In the genomic region with DNA sequence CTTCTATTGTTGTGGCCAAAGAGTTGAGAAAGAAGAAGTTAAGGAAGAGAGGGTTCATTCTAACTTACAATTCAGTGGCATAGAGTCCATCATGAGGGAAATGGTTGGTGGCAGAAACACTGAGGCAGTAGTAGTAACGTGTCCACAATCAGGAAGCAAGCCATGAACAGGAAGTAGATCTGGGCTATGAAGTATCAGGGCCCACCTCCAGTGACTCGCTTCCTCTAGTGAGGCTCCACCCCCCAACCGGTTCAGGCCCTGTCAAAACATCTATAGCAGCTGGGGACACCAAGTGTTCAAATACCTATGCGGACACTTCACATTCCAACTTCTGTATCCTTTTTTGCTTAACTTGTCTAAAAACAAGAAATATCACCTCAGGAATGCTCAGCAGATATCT, we compare ENCODE assay signal across 20 mouse cellular contexts. TPM values are rescaled to one million over a fixed set of nuclear protein-coding genes. Genes with fewer than 3 reads are reported as not detected.
A peak's percentile ranks its signal among the peaks of the same experiment; 100 is the strongest.
DNase-seq lines count a peak whose midpoint lies in the region; TF ChIP-seq lines count a peak whose summit lies in the region.
"Had no signal": no experiment of that assay in that cellular context is flagged by ENCODE, and none has a peak within 500 bp of the region (broad histone marks: within the 10 kb centered on the region; RNA-seq: fewer than 3 reads in every experiment).

No protein-coding gene starts in this region.

- TF ChIP-seq EP300 in MEL (IDR thresholded peaks at IDR 0.05; ENCODE audit: low read depth in 1 of 2, low read length in 2 of 2), result peak; percentile 40 to 57

- no peaks in the 10 kb centered on the region for H3K27me3 ChIP-seq in MEL (ENCODE audit: control insufficient read depth in 1 of 2, insufficient read depth in 2 of 2, low read length in 2 of 2)
- H3K27me3 ChIP-seq: embryonic facial prominence, embryonic 15.5 days; heart, embryonic 15.5 days; Patski had no signal

- TF ChIP-seq CTCF in gastrocnemius, adult 2 months (IDR thresholded peaks at IDR 0.05), result no peak
- no peak for TF ChIP-seq CTCF in MEL (IDR thresholded peaks at IDR 0.05 in 2 of 3, conservative IDR thresholded peaks at IDR 0.05 in 1 of 3; ENCODE audit: control insufficient read depth in 1 of 3, insufficient read depth in 1 of 3, low read depth in 2 of 3, low read length in 3 of 3, poor library complexity in 1 of 3, severe bottlenecking in 1 of 3)

- no peaks in the 10 kb centered on the region for H3K79me2 ChIP-seq in MEL (ENCODE audit: control insufficient read depth, insufficient read depth, low read length, poor library complexity)

- no peak overlapping the region for H3K9ac ChIP-seq in MEL (ENCODE audit: control insufficient read depth, low read depth, low read length, poor library complexity, severe bottlenecking)
- H3K9ac ChIP-seq: embryonic facial prominence, embryonic 15.5 days; heart, embryonic 15.5 days; hindbrain, embryonic 14.5 days had no signal

- H3K9me3 ChIP-seq in MEL (replicated peaks; ENCODE audit: insufficient read depth, low read length), result no peaks in the 10 kb centered on the region
- H3K9me3 ChIP-seq: embryonic facial prominence, embryonic 15.5 days; forebrain, embryonic 10.5 days; heart, embryonic 15.5 days; hindbrain, embryonic 10.5 days had no signal

- H3K4me3 ChIP-seq in gastrocnemius, adult 2 months, result no peak overlapping the region
- peak overlapping the region in 1 of 2 experiments; percentile 11; a peak in 2 of 4 replicates for H3K4me3 ChIP-seq in MEL (ENCODE audit: control insufficient read depth in 1 of 2, insufficient read depth in 1 of 2, low read depth in 2 of 2, low read length in 2 of 2)
- H3K4me3 ChIP-seq: embryonic facial prominence, embryonic 15.5 days; erythroblast, embryonic 14.5 days; forebrain, embryonic 10.5 days; heart, adult 2 months; heart, embryonic 15.5 days; hindbrain, embryonic 10.5 days had no signal

- TF ChIP-seq POLR2A in MEL (IDR thresholded peaks at IDR 0.05; ENCODE audit: control insufficient read depth in 1 of 2, insufficient read depth in 1 of 2, low read depth in 1 of 2, low read length in 2 of 2, poor library complexity in 1 of 2), result peak in 1 of 2 experiments; percentile 62; a peak in 2 of 4 replicates

- intact Hi-C loops in gastrocnemius, adult 2 months (cut with DNase I), result no loop called here

- no peak for TF ChIP-seq RAD21 in MEL (IDR thresholded peaks at IDR 0.05; ENCODE audit: low read depth, low read length)

- no peak for DNase-seq in gastrocnemius, adult 2 months
- no peak for DNase-seq in gastrocnemius, postnatal 25 days
- DNase-seq in 416B (ENCODE audit: low read depth) (peak; percentile 67), MEL (ENCODE audit: low read depth, low spot score) (peak; percentile 86)
- DNase-seq in induced T-regulatory cell, adult 2 months (ENCODE audit: low read depth), result peak; percentile 32
- DNase-seq in testis, postnatal 14 days (ENCODE audit: low spot score), result no peak
- no peak for DNase-seq in thymus, postnatal 4 days
- DNase-seq: adrenal gland, adult 2 months; adrenal gland, postnatal 25 days; cerebellum, adult 2 months; cerebellum, postnatal 14 days; embryo, embryonic 11 days; heart, adult 2 months had no signal

- peaks cover 10 to 28% of the 10 kb centered on the region in 2 experiments for H3K4me1 ChIP-seq in MEL (ENCODE audit: control insufficient read depth in 1 of 2, insufficient read depth in 2 of 2, low read length in 2 of 2)

- peaks cover 0 to 28% of the 10 kb centered on the region in 2 experiments; a peak in 2 of 4 replicates for H3K36me3 ChIP-seq in MEL (ENCODE audit: control insufficient read depth in 1 of 2, insufficient read depth in 2 of 2, low read length in 2 of 2)
- H3K36me3 ChIP-seq: heart, embryonic 15.5 days had no signal

- peak overlapping the region; percentile 53 for H3K27ac ChIP-seq in gastrocnemius, adult 2 months
- H3K27ac ChIP-seq in MEL (ENCODE audit: control insufficient read depth, low read depth, low read length), result 0 out of 2 replicates have a peak overlapping the region, but pooled peaks have one; percentile 1
- H3K27ac ChIP-seq: embryonic facial prominence, embryonic 15.5 days; forebrain, embryonic 10.5 days; heart, adult 2 months; heart, embryonic 15.5 days; hindbrain, embryonic 10.5 days; hindbrain, embryonic 14.5 days had no signal

TF ChIP-seq in MEL, 35 proteins besides CTCF, POLR2A, EP300 and RAD21:
- peak; percentile 49; the same call in 1 of the 2 replicates for TF ChIP-seq MAX (IDR thresholded peaks at IDR 0.05; ENCODE audit: low read length)
- 0 out of 2 replicates have a peak, but pooled peaks have one; percentile 43 for TF ChIP-seq MYC (IDR thresholded peaks at IDR 0.05; ENCODE audit: low read depth, low read length)
- peak; percentile 70; the same call in 1 of the 2 replicates for TF ChIP-seq HCFC1 (IDR thresholded peaks at IDR 0.05; ENCODE audit: low read depth, low read length)
- TF ChIP-seq TBP (IDR thresholded peaks at IDR 0.05; ENCODE audit: low read depth, low read length), result peak; percentile 63; the same call in 1 of the 2 replicates
- TF ChIP-seq ZMIZ1 (IDR thresholded peaks at IDR 0.05; ENCODE audit: low read depth, low read length), result no peak
- no peak for TF ChIP-seq UBTF (IDR thresholded peaks at IDR 0.05; ENCODE audit: borderline replicate concordance, insufficient read depth, low read depth, low read length)
- TF ChIP-seq GATA1 (IDR thresholded peaks at IDR 0.05; ENCODE audit: low read depth, low read length), result 0 out of 2 replicates have a peak, but pooled peaks have one; percentile 2
- 0 out of 2 replicates have a peak, but pooled peaks have one; percentile 43 for TF ChIP-seq E2F4 (IDR thresholded peaks at IDR 0.05; ENCODE audit: borderline replicate concordance, low read depth, low read length)
- TF ChIP-seq ELF1 (IDR thresholded peaks at IDR 0.05; ENCODE audit: low read depth, low read length), result peak; percentile 78
- 0 out of 2 replicates have a peak, but pooled peaks have one; percentile 33 for TF ChIP-seq MYB (IDR thresholded peaks at IDR 0.05; ENCODE audit: low read depth, low read length)
- peak; percentile 67 for TF ChIP-seq NELFE (IDR thresholded peaks at IDR 0.05; ENCODE audit: low read depth, low read length)
- 0 out of 2 replicates have a peak, but pooled peaks have one; percentile 14 for TF ChIP-seq TCF12 (IDR thresholded peaks at IDR 0.05; ENCODE audit: low read depth, low read length)
- TF ChIP-seq BHLHE40 (IDR thresholded peaks at IDR 0.05; ENCODE audit: borderline replicate concordance, low read depth, low read length), result no peak
- TF ChIP-seq ZC3H11A (IDR thresholded peaks at IDR 0.05; ENCODE audit: low read depth, low read length), result no peak
TF ChIP-seq in MEL: peak in this region for 10.

RNA-seq across cellular contexts. Expression of a gene that starts 38.9 kb away (rescaled TPM):
- 100 to 1,000 TPM; 397 to 399 TPM for total RNA-seq in gastrocnemius, adult 2 months (2021)
- 100 to 1,000 TPM; 221 to 341 TPM for total RNA-seq in gastrocnemius, postnatal 25 days (2021)
- total RNA-seq in MEL (2012; rRNA removed), result 9.1 and 9.3 TPM in 2 replicates
- 1 to 10 TPM in 1 of 2 experiments, not detected in 1; 7.4 TPM for polyA plus RNA-seq in MEL (2012; ENCODE audit: insufficient read depth in 1 of 2, insufficient read length in 2 of 2, low read depth in 1 of 2, low replicate concordance in 2 of 2, missing spikeins in 1 of 2)

Comparison
In these comparisons a context has a peak if more than half of its experiments do, and no peak if none do; other contexts are left out.
1. DNase-seq: peak in 416B (single experiment), MEL (single experiment) and induced T-regulatory cell, adult 2 months (single experiment); none in gastrocnemius, adult 2 months (single experiment), gastrocnemius, postnatal 25 days (single experiment), testis, postnatal 14 days (single experiment) and thymus, postnatal 4 days (single experiment).
2. RNA of a gene that starts 38.9 kb away (total RNA-seq): 397 to 399 TPM in gastrocnemius, adult 2 months and 221 to 341 TPM in gastrocnemius, postnatal 25 days; 9.1 to 9.3 TPM in MEL; every median in the first group is over 10 times any median in the second.